Comparison of ENCODE assay signal across 8 mouse cellular contexts in genomic region chr10:39369977-39370785, GRCm38 (mm10). TPM values are rescaled to one million over a fixed set of nuclear protein-coding genes. Genes with fewer than 3 reads are reported as not detected.
A peak's percentile ranks its signal among the peaks of the same experiment; 100 is the strongest.
DNase-seq lines count a peak whose midpoint lies in the region; ATAC-seq and TF ChIP-seq lines count a peak whose summit lies in the region.

No protein-coding gene starts in this region.

- no peak for TF ChIP-seq CTCF in E14TG2a.4 (conservative IDR thresholded peaks at IDR 0.05; ENCODE audit: low read length)
- no peak for TF ChIP-seq CTCF in liver, postnatal 0 days (IDR thresholded peaks at IDR 0.05; ENCODE audit: low read depth)

- peak overlapping the region; percentile 75 for H3K4me2 ChIP-seq in embryonic facial prominence, embryonic 13.5 days
- H3K4me2 ChIP-seq in heart, embryonic 12.5 days, result peak overlapping the region; percentile 80
- H3K4me2 ChIP-seq in kidney, embryonic 15.5 days, result peak overlapping the region; percentile 93
- peak overlapping the region; percentile 99 for H3K4me2 ChIP-seq in liver, postnatal 0 days (ENCODE audit: low read depth, low read length)
- peak overlapping the region; percentile 77 for H3K4me2 ChIP-seq in neural tube, embryonic 15.5 days

- H3K9me3 ChIP-seq in E14TG2a.4 (ENCODE audit: low read length), result no peaks in the 10 kb centered on the region
- no peaks in the 10 kb centered on the region for H3K9me3 ChIP-seq in embryonic facial prominence, embryonic 13.5 days
- no peaks in the 10 kb centered on the region for H3K9me3 ChIP-seq in heart, embryonic 12.5 days (replicated peaks)
- H3K9me3 ChIP-seq in kidney, embryonic 15.5 days (replicated peaks), result no peaks in the 10 kb centered on the region
- no peaks in the 10 kb centered on the region for H3K9me3 ChIP-seq in liver, postnatal 0 days (ENCODE audit: low read length)
- H3K9me3 ChIP-seq in neural tube, embryonic 15.5 days (replicated peaks), result no peaks in the 10 kb centered on the region

- peak overlapping the region; percentile 91 for H3K4me3 ChIP-seq in E14TG2a.4 (replicated peaks; ENCODE audit: low read length)
- peak overlapping the region; percentile 92 for H3K4me3 ChIP-seq in embryonic facial prominence, embryonic 13.5 days
- peak overlapping the region; percentile 92 for H3K4me3 ChIP-seq in heart, embryonic 12.5 days
- H3K4me3 ChIP-seq in kidney, embryonic 15.5 days (replicated peaks), result peak overlapping the region; percentile 91
- H3K4me3 ChIP-seq in liver, postnatal 0 days (ENCODE audit: low read depth, low read length), result peak overlapping the region; percentile 63
- peak overlapping the region; percentile 98 for H3K4me3 ChIP-seq in neural tube, embryonic 15.5 days (replicated peaks)

- under 1% methylated on average over 56 of the region's 68 CpGs for WGBS in embryonic facial prominence, embryonic 13.5 days
- under 1% methylated on average over 58 of the region's 68 CpGs for WGBS in heart, embryonic 12.5 days
- under 1% methylated on average over 64 of the region's 68 CpGs for WGBS in kidney, embryonic 15.5 days
- 2% methylated on average over 54 of the region's 68 CpGs for WGBS in liver, postnatal 0 days (ENCODE audit: insufficient replicate concordance)
- 1% methylated on average over 65 of the region's 68 CpGs for WGBS in neural tube, embryonic 15.5 days

- no peak for TF ChIP-seq EP300 in liver, postnatal 0 days (IDR thresholded peaks at IDR 0.05; ENCODE audit: low read depth)

- peak; percentile 70 for ATAC-seq in embryonic facial prominence, embryonic 13.5 days (ENCODE audit: insufficient number of reproducible peaks, insufficient read depth, low FRiP score, low TSS enrichment, low read depth)
- peak; percentile 55 for ATAC-seq in heart, embryonic 12.5 days (ENCODE audit: insufficient number of reproducible peaks, low FRiP score)
- peak; percentile 66 for ATAC-seq in kidney, embryonic 15.5 days (replicated peaks; ENCODE audit: low FRiP score)
- ATAC-seq in liver, postnatal 0 days, result peak; percentile 70
- ATAC-seq in neural tube, embryonic 15.5 days (ENCODE audit: low FRiP score), result peak; percentile 71

- DNase-seq in adrenal gland, adult 2 months, result peak; percentile 78
- peak; percentile 50 for DNase-seq in liver, postnatal 0 days
- DNase-seq in urinary bladder, postnatal 10 days (ENCODE audit: low spot score), result no peak

- H3K9ac ChIP-seq in embryonic facial prominence, embryonic 13.5 days, result peak overlapping the region; percentile 94
- peak overlapping the region; percentile 92 for H3K9ac ChIP-seq in heart, embryonic 12.5 days
- peak overlapping the region; percentile 84 for H3K9ac ChIP-seq in kidney, embryonic 15.5 days
- peak overlapping the region; percentile 78 for H3K9ac ChIP-seq in liver, postnatal 0 days (replicated peaks)
- H3K9ac ChIP-seq in neural tube, embryonic 15.5 days (replicated peaks), result peak overlapping the region; percentile 95

- H3K4me1 ChIP-seq in E14TG2a.4 (replicated peaks; ENCODE audit: low read depth, low read length), result peaks cover 16% of the 10 kb centered on the region
- H3K4me1 ChIP-seq in embryonic facial prominence, embryonic 13.5 days, result peaks cover 22% of the 10 kb centered on the region
- H3K4me1 ChIP-seq in heart, embryonic 12.5 days (replicated peaks), result peaks cover 41% of the 10 kb centered on the region
- H3K4me1 ChIP-seq in kidney, embryonic 15.5 days, result peaks cover 20% of the 10 kb centered on the region
- peaks cover 15% of the 10 kb centered on the region; the same call in 1 of the 2 replicates for H3K4me1 ChIP-seq in liver, postnatal 0 days (ENCODE audit: insufficient read depth)
- peaks cover 45% of the 10 kb centered on the region for H3K4me1 ChIP-seq in neural tube, embryonic 15.5 days

- peak overlapping the region; percentile 89 for H3K27ac ChIP-seq in embryonic facial prominence, embryonic 13.5 days
- H3K27ac ChIP-seq in heart, embryonic 12.5 days (ENCODE audit: poor library complexity, severe bottlenecking), result peak overlapping the region; percentile 85
- peak overlapping the region; percentile 91 for H3K27ac ChIP-seq in kidney, embryonic 15.5 days
- H3K27ac ChIP-seq in liver, postnatal 0 days (ENCODE audit: low read depth), result peak overlapping the region; percentile 49
- peak overlapping the region; percentile 98 for H3K27ac ChIP-seq in neural tube, embryonic 15.5 days (replicated peaks)

- H3K36me3 ChIP-seq in E14TG2a.4 (ENCODE audit: insufficient read depth, low read length), result peaks cover 5% of the 10 kb centered on the region; the same call in 1 of the 2 replicates
- no peaks in the 10 kb centered on the region for H3K36me3 ChIP-seq in embryonic facial prominence, embryonic 13.5 days
- H3K36me3 ChIP-seq in heart, embryonic 12.5 days, result no peaks in the 10 kb centered on the region
- no peaks in the 10 kb centered on the region for H3K36me3 ChIP-seq in kidney, embryonic 15.5 days
- no peaks in the 10 kb centered on the region for H3K36me3 ChIP-seq in liver, postnatal 0 days (replicated peaks; ENCODE audit: insufficient read depth, low read length)
- H3K36me3 ChIP-seq in neural tube, embryonic 15.5 days, result no peaks in the 10 kb centered on the region

- peaks cover 44% of the 10 kb centered on the region for H3K27me3 ChIP-seq in E14TG2a.4 (ENCODE audit: insufficient read depth, low read length)
- H3K27me3 ChIP-seq in embryonic facial prominence, embryonic 13.5 days, result peaks cover 16% of the 10 kb centered on the region
- H3K27me3 ChIP-seq in heart, embryonic 12.5 days (replicated peaks), result no peaks in the 10 kb centered on the region
- H3K27me3 ChIP-seq in kidney, embryonic 15.5 days, result peaks cover 14% of the 10 kb centered on the region
- H3K27me3 ChIP-seq in liver, postnatal 0 days (ENCODE audit: insufficient read depth, low read length), result no peaks in the 10 kb centered on the region
- no peaks in the 10 kb centered on the region for H3K27me3 ChIP-seq in neural tube, embryonic 15.5 days (replicated peaks)

RNA-seq across cellular contexts. Expression of gene Fyn, which starts 1.5 kb away (rescaled TPM):
- 10 to 100 TPM; 37.9 to 56.2 TPM for total RNA-seq in adrenal gland, adult 2 months (2021)
- 22.7 and 27.9 TPM in 2 replicates for polyA plus RNA-seq in adrenal gland, adult 2 months (2012; rRNA removed)
- 34.1 and 37.5 TPM in 2 replicates for polyA plus RNA-seq in embryonic facial prominence, embryonic 13.5 days (2015; fragmentation: Nextera tagmentation; extraction: Ambion mirVana)
- polyA plus RNA-seq in heart, embryonic 12.5 days (2016; fragmentation: Nextera tagmentation; extraction: Ambion mirVana), result 18.0 and 18.7 TPM in 2 replicates
- polyA plus RNA-seq in kidney, embryonic 15.5 days (2015; fragmentation: Nextera tagmentation; extraction: Ambion mirVana), result 26.2 and 27.0 TPM in 2 replicates
- 6.5 and 6.8 TPM in 2 replicates for polyA plus RNA-seq in liver, postnatal 0 days (2015; fragmentation: Nextera tagmentation; extraction: Ambion mirVana)
- polyA plus RNA-seq in neural tube, embryonic 15.5 days (2015; fragmentation: Nextera tagmentation; extraction: Ambion mirVana), result 67.8 and 76.5 TPM in 2 replicates
